Mouse (Mus musculus): Measurements from ENCODE around the gene Dnajb1.
A peak's percentile ranks its signal among the peaks of the same experiment; 100 is the strongest.

Dnajb1 gene

DNA sequence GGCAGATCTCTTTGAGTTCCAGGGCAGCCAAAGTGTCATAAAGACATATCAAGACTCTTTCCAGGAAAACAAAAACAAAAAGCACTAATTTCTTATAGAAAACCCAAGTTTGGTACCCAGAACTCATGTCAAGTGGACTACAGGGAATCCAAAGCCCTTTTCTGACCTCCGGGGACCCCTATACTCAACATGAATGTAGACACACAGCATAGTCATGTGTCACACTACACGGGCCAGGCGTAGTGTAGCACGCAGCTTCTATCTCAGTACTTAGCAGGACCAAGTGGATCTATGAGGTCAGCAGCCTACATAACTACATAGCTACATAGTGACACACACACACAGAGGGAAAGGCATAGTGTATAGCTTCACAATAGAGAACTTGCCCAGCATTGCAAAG is 5.7 kb downstream of the Dnajb1 start:
- DNase-seq: no peak

DNA sequence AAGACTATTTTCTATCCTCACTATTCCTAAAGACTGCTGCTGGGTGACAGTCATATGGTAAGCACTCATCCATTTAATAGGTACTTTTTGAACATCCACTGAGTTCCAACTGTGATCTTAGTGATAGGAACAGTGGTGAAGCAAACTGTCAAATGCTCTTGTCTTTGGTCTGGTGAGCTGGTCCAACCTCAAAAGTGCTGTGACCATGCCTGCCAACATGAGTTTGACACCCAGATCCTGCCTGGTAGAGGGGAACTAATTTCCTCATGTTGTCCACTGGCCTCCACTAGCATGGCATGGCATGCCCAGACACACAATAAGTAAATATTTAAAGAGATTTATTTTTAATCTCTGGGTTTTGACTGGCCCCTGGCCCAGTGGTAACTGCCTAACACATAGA is 8.6 kb downstream of the Dnajb1 start:
- no peak for DNase-seq

DNA sequence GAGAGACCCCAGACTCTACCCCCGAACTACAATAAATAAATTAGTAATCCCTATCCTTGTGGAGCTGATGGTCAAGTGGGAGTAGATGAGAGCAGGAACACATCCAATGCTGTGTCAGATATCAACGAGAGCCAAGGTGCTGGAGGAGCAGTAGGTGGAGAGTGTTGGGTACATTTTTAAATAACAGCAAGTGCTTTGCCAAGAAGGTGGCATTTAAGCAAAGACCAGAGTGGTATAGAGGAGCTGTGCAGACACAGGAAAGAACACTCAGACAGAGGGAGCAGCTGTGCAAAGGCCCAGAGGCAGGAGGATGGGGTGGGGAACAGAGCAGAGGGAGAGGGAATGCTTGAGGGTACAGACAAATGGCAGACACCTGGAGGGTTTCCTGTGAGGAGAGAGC is 9.1 kb downstream of the Dnajb1 start:
- DNase-seq: no peak

DNA sequence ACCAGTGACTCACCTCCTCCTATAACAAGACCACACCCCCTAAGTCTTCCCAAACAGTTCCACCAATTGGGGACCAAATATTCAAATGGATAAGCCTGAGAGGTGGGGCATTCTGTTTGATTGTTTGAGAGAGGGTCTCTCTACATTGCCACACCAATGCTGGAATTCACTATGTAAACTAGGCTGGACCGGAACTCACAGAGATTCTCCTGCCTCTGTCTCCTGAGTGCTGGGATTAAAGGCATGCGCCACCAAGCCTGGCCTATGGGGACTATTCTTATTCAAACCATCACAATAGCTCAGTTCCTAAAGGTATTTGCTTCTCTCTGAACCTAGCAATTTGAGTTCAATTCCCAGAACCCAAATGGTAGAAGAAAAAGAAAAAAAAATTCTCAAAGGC is 10.6 kb downstream of the Dnajb1 start:
- no peak for DNase-seq

DNA sequence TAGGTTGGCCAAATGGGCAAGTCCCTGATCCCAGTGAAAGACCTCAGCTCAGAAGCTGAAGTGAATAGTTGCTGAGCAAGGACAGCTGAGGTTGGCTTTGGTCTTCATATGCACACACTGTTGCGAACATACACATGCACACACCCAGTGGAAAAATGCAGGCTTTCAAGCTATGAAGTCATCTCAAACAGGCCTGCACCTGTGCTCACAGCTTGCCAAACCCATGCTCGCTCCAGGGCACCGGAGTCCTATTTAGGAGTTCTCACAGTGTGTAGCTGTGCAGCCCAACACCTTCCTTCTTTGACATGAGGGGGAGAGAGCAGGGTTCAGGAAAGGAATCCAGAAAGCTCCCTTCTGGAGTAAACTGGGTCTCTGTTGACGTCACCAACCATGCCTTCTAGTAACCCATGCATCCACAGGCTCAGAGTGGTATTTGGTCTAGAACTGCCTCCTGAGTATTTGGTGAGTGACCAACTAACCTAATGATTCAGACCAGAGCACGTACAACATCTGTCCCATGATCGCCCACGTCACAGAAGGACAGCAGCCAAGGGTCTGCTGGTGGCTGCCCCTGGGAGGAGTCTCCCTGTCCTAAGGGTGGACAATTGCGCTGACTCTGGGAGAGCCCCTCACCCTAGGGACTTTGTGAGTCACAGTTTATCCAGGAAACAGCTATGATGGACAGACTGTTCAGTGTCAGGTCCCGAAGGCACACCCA is 11.7 kb downstream of the Dnajb1 start:
- DNase-seq: no peak

DNA sequence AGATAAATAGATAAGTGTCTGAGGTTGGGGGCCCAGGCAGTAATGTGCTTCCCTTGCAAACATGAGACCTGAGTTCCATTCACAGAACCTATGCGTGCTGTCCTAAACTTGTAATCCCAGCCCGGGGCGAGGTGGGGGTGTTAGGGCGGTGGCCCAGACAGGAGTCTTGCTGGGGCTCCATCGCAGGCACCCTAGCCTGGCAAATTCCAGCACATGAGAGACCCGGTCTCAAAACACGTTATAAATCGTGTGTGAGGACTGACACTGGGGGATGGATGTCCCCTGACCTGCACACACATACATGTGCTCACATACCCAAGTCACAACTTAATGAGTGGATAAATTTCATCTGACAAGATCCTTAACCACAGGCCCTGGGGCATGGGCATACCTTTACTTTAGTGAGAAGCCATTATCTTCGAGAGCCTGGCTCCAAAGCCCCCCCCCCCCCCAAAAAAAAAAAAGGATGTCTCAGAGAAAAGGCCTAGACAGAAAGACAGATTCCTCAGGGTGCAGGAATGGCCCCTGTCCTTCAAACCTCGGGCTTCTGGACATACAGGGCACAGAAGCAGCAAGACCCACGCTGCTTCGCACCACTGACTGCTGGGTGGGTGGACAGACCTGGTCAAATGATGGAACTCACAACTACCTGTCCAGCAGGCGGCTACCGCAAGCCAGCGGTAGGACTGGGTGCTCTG is 13.8 kb downstream of the Dnajb1 start:
- no peak for DNase-seq

DNA sequence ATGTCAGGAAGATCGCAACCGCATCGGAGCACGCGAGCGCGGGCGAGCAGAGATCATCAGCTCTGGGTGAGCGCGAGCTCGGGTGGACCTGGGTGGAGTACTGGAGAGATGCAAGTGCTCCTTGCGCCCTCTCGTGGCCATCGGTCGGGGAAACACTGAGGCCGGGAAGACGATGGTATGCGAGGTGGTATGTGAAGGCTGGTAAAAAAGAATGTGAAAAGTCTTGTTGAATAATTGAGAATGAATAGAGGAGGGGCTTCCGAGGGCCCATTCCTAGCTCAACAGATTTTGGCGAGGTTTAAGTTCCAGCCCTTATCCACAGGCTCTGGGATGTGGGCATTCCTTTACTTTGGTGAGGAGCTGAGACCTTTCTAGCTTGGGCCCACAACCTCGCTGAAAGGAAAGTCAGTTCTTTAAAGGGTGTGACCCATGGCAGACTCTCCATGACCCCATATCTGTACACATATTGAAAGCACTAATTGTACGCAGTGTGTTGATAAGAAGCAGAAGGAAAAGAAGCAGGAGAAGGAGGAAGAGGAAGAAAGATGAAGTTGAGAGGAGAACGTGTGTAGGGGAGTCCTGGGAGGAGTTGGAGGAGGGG is 14.5 kb downstream of the Dnajb1 start:
- DNase-seq: peak; percentile 84

DNA sequence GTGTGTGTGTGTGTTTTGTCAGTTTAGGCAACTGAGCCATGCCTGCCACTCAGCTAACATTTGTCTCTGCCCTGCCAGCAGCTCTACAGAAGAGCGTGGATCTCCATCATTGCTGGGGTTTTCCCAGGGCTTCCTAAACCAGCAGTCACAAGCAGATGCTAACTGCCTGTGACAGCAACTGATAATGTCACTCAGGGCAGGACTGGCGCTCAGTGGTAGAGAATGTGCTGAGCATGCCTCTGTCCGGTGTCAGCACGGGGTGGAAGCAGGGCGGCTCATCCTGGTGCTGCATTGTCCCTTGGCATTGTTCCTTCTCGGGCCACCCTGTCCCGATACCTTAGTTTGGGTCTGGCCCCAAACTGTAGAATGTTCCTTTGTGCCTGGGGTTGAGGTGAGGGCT is 15.6 kb downstream of the Dnajb1 start:
- no peak for DNase-seq

DNA sequence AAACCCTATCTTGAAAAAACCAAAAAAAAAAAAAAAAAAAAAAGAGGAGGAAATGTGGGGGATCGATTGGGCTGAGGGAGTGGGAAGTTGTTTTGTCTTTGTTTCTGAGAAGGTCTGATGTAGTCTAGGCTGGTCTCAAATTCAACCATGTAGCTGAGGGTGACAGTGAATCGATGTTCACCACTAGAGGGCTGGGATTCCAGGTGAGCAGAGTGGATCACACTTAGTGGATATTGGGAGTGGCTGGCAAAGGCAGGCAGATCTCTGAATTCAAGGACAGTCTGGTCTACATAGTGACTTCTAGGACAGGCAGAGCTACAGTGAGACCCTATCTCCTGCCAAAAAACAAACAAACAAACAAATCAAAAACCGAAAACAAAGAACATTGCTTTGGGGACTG is 16.7 kb downstream of the Dnajb1 start:
- DNase-seq: peak; percentile 59

DNA sequence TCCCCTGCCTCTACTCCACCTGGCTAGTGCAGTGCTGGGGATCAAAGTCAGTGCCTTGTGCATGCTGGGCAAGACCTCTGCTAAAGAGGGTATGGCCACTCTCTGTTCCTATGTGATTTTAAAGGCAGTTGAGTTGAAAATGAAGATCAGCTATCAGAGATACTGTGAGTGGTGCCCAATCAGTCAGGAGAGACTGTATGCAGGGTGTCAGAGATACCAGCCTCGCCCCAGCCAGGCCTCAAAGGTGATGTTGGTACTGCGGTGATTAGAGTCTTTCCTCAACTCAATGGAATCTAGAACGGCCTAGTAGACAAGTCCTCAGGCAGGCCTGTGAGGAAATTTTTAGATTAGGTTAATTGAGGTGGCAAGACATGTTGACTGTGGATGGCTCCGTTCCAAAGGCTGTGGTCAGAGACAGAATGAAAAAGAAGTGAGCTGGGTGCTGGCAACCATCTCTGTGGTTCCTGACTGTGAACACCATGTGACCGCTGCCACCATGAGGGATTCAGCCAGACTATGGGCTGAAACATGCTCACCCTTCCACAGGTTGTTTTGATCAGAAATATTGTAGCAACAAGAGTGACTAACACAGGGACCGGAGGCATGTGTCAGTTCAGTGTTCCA is 17.8 kb downstream of the Dnajb1 start:
- DNase-seq: no peak

DNA sequence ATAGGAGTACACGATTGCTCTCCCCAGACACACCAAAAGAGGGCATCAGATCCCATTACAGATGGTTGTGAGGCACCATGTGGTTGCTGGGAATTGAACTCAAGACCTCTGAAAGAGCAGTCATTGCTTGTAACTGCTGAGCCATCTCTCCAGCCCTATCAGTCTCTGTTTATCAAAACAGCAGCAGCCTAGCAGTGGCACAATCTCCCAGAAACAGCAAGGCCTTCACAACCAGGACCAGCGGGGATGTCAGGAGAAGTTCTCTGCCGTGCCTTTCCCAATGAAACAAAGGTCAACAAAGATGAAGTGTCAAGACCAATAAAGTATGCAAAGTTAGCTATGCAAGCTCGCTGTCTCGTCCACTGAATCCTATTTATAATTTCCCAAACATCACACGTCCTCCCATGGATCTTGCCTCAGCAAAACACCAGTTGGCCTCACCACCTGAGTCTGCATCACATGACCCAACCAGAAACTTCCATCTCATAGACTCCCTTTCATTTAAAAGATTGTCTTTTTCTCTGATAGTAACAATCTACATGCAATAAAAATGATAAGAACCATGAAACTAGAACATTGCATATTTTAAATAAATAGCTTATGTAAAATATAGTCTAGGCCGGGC is 24.2 kb downstream of the Dnajb1 start:
- DNase-seq: no peak

DNA sequence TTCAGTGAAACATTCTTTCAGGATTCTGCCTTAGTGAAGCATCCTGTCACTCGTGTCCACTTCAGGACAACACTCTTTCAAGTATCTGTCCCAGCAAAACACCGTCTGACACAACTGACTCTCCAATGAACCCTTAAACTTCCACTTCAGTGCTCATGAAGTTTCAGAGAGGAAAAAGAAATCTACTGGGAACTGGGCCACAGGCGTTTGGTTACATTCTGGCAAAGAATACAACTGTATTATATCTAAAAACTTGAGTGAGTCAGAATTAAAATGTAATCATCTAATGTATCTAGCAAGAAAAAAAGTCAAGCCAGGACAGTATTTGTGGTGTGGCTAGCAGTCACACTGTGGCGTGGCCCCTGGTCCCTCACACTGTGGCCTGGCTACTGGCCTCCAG is 30.9 kb downstream of the Dnajb1 start:
- no peak for DNase-seq

DNA sequence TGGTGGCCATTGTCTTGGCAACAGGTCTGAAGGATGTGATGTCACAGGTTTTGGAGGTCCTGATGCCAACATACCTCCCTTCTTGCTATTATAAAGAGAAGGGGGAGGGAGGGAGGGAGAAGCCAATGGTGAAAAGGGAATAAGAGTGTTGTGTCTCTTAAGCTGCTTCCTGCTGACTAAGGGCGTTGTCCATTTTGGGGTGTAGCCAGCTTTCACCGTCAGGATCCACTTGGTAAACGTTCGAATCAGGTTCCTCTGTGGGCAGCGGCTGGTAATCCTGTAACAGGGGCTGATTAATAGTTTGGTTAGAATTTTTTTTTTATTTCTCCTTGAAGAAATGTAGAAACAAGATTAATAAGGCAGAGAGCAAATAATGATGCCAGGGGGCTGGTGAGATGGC is 31.7 kb downstream of the Dnajb1 start:
- no peak for DNase-seq

DNA sequence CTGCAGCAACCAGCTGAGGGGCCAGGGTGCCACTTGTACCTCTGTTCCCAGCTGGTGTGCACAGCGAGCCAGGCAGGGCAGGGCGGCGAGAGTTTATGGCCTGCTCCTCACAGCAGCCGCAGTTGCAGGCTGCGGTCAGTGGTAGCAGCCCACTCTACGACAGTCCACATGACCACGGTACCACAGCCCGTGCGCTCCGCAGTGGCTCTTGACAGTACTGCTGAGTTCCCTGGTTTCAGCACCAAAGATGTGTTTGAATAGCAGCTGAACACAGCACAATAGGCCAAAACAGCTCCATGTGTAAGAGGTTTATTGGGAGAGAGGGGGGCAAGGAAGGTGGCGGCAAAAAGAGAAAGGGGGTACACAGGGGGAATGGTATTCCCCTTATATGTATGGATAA is 39.5 kb downstream of the Dnajb1 start:
- no peak for DNase-seq

DNA sequence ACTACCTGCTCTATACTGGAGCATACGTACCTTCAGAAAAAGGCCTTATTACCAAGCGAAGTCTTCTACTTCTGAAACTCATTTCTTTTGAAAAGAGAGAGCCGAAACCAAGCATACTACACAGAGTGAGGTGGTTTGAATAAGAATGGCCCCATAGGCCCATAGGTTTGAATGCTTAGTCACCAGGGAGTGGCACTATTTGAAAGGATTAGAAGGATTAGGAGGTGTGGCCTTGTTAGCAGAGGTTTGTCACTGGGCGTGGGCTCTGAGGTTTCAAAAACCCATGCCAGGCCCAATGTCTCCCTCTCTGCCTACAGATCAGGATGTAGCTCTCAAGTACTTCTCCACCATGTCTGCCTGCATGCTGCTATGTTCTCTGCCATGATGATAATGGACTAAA is 40.0 kb downstream of the Dnajb1 start:
- no peak for DNase-seq

DNA sequence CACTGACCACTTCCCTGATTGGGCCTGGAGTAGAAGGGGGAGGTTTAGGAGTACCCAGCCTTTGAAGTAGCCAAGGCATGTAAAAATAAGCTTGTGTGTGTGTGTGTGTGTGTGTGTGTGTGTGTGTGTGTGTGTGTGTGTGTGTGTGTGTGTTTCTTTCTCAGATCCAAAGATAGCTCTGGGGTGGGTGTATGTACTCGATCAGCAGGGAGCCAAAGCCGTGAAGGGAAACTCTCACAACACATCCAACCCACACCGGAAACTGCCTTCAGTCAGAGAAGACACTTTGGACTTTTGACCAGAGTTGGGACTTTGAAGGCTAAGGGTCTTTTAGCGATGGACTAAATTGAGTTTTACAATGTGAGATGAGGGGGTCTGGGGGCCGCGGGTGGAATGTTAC is 41.7 kb downstream of the Dnajb1 start:
- DNase-seq: no peak

DNA sequence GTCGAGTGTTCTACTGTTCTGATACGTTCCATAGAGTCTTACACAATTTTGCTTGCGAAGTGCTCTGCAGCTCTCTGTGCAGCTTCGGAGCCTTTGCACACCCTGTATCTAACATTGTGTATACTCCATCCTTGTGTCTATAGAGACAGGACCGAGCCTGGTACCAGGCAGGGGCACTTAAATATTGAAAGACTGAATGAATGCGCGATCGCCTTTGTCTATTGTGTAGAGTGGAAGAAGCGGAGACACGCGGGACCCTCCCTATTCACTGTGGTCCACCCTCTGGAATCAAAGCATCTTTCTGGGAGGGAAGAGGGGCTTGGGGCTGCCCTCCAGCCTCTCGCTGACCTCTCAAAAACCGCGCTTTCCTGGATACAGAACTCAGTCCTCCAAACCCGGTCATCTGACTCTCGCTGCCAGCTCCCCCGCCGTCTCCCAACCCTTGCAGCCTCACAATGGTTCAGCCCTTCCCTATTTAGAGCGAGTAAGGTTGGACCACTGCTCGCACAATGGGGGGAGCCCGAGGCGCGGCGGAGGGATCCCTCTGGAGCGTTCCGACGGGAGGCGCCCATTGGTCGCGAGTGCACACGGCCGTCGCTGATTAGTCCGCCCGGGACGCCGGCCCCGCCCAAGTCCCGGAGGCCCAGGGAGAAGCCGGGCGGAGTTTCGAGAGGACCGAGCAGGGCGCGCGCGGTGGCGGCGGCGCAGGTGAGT is 44.2 kb downstream of the Dnajb1 start, which contains the start of gene Gipc1:
Gene Gipc1 (plus strand): TSS at position 648 of the 714 bp plus-strand sequence.
- DNase-seq: peak; percentile 98

DNA sequence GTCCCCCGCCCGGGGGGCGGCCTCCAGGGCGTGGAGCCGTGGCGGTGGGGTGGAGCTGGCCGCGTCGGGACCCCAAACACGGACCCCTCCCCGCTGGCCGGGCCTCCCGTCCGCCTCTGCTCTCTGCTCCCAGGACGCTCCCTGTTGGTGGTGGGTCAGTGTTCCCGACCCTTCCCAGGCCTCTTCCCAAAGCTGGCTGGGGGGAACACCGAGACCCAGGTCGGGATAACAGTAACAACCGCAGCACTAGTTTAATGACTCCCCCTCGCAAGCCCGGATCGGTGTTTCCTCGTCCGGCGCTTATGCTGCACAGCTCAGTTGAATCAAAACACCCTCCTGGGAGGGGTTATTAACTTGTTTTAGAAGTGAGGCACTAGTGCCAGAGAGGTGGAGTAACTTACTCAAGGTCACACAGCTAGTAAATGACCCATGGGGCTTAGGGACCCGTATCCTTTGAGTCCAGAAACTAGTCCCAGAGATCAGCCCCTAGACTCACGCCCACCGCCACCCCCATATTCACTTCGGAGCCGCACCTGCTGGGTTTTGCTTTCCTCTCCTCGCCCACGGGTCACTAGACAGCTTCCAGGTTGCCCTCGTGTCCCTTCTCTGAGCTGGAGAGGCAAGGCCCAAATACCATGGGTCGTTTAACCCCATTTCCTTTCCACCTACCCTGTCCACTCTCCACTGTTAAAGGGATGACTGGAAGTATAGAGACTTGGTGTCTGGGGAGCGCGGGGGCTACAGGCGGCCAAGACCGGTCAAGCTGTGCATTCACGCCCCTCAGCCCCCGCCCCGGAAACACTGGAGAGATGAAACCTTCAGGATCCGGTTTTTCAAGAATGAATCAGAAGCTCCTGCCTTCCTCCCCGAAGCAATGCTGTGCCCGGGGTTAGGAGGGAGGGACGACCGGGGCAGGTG is 45.0 kb downstream of the Dnajb1 start:
- peak; percentile 47 for DNase-seq

DNA sequence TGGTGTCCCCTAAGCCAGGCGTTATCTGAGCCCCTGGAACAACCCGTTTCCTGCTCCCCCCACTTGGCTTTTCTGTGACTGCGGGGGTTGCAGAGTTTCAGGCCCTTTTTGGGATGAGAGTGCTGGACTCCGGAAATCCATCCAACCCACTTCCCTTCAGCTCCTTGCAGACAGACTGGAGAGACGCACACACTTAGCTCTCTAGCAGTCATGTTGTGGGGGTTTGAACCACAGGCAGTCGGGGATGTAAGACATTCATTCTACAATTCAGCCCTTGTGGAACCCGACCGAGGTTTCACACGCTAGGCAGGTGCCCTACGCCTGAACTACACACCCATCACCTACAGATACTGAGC is 45.6 kb downstream of the Dnajb1 start:
- DNase-seq: no peak

DNA sequence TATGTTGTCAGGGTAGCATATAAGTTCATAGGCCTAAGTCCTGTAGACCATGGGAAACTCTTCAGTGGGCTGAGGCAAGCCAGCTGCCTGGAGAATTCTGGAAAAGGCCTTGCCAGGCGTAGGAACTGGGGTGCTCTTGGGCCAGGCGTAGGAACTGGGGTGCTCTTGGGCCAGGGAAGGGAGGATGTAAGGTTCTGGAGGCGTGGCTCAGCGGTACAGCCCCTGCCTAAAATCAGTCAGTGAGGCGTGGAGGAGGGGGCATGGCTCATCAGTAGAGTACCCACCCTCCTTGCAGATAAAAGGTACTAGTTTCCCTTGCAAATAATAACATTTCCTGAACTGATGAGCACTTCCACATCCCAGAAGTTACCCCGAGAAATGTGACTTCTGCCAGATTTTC is 46.7 kb downstream of the Dnajb1 start:
- no peak for DNase-seq

DNA sequence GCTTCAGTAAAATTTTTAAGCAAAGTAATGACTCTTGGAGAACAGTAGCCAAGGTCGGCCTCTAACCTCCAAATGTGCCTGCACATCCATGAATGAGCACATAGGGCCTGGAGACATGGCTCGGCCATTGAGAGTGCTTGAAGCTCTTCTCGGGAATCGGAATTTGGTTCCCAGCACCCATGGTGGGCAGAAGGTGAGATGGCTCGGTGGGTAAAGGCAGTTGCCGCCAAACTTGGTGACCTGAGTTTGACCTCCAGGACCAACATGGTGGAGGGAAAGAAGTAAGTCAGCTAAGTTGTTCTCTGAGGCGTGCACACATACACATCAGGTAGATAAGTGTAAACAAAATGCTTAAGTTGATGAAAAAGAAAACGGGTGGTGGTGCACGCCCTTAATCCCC is 48.0 kb downstream of the Dnajb1 start:
- no peak for DNase-seq

Measured in kidney, adult 9 months (tissue).